Mouse (Mus musculus): ENCODE measurements around the gene Mex3d. TPM values are rescaled to one million over a fixed set of nuclear protein-coding genes. Genes with fewer than 3 reads are reported as not detected.

Mex3d gene
- polyA plus RNA-seq, 1 experiment from 2014 or later, result 6.4 TPM

DNA sequence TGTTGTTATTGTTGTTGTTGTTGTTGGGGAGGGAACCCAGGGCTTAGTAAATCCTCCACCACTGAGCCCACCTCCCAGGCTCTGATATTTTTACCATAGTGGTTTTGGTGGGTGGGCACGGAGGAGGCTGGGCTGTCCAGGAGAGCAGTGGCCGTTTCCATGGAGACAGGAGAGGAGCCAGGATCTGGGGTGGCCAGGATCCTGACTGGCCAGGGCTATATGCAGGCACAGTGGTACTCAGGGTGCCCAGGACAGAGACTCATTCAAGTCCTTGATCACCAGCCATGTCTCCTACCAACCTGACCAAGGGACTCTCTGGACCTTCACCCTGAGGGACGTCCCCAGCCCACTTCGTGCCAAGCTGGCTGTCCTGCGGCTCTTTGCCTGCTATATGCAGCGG is 23.7 kb downstream of the Mex3d start:
- WGBS, result 50% methylated on average over 6 of the region's 6 CpGs
- Histone ChIP-seq H3K4me3 (ENCODE audit: low read depth, low read length) (no peak overlapping the region), H3K27me3 (replicated peaks; ENCODE audit: control insufficient read depth, insufficient read depth, low read length) (peaks cover 9% of the 10 kb centered on the region), H3K4me1 (ENCODE audit: control insufficient read depth, insufficient read depth, low read length) (no peaks in the 10 kb centered on the region), H3K4me2 (ENCODE audit: low read depth, low read length) (no peak overlapping the region), H3K27ac (replicated peaks; ENCODE audit: low read depth, low read length) (no peak overlapping the region), H3K36me3 (ENCODE audit: control insufficient read depth, insufficient read depth, low read length) (no peaks in the 10 kb centered on the region), H3K9ac (ENCODE audit: low read depth, low read length) (no peak overlapping the region), H3K9me3 (ENCODE audit: control insufficient read depth, low read length) (no peaks in the 10 kb centered on the region)
- DNase-seq (ENCODE audit: low spot score) (no peak), ATAC-seq (ENCODE audit: low read depth) (no peak)

- WGBS, result 7% methylated on average over 21 of the region's 31 CpGs
- ATAC-seq (ENCODE audit: low read depth) (no peak), DNase-seq (ENCODE audit: low spot score) (no peak)
- Histone ChIP-seq H3K4me2 (ENCODE audit: low read depth, low read length) (peak overlapping the region; percentile 49), H3K9me3 (ENCODE audit: control insufficient read depth, low read length) (no peaks in the 10 kb centered on the region), H3K4me3 (ENCODE audit: low read depth, low read length) (peak overlapping the region; percentile 17), H3K27me3 (replicated peaks; ENCODE audit: control insufficient read depth, insufficient read depth, low read length) (peaks cover 56% of the 10 kb centered on the region), H3K9ac (ENCODE audit: low read depth, low read length) (peak overlapping the region; percentile 8; the same call in 1 of the 2 replicates), H3K27ac (replicated peaks; ENCODE audit: low read depth, low read length) (no peak overlapping the region), H3K36me3 (ENCODE audit: control insufficient read depth, insufficient read depth, low read length) (no peaks in the 10 kb centered on the region), H3K4me1 (ENCODE audit: control insufficient read depth, insufficient read depth, low read length) (peaks cover 7% of the 10 kb centered on the region; the same call in 1 of the 2 replicates)
Observed at GRCm38 (mm10) chr10:80357994-80358639, 29.3 kb downstream of the Mex3d start.

- no peak for ATAC-seq (ENCODE audit: low read depth)
- WGBS, result 41% methylated on average over 7 of the region's 7 CpGs
- Histone ChIP-seq H3K4me2 (ENCODE audit: low read depth, low read length) (no peak overlapping the region), H3K9me3 (ENCODE audit: control insufficient read depth, low read length) (no peaks in the 10 kb centered on the region), H3K4me1 (ENCODE audit: control insufficient read depth, insufficient read depth, low read length) (peaks cover 7% of the 10 kb centered on the region; the same call in 1 of the 2 replicates), H3K27me3 (replicated peaks; ENCODE audit: control insufficient read depth, insufficient read depth, low read length) (peaks cover 64% of the 10 kb centered on the region), H3K27ac (replicated peaks; ENCODE audit: low read depth, low read length) (no peak overlapping the region), H3K36me3 (ENCODE audit: control insufficient read depth, insufficient read depth, low read length) (no peaks in the 10 kb centered on the region), H3K4me3 (ENCODE audit: low read depth, low read length) (no peak overlapping the region), H3K9ac (ENCODE audit: low read depth, low read length) (no peak overlapping the region)
- no peak for DNase-seq (ENCODE audit: low spot score)
Observed at GRCm38 (mm10) chr10:80357336-80357735, 30.1 kb downstream of the Mex3d start.

DNA sequence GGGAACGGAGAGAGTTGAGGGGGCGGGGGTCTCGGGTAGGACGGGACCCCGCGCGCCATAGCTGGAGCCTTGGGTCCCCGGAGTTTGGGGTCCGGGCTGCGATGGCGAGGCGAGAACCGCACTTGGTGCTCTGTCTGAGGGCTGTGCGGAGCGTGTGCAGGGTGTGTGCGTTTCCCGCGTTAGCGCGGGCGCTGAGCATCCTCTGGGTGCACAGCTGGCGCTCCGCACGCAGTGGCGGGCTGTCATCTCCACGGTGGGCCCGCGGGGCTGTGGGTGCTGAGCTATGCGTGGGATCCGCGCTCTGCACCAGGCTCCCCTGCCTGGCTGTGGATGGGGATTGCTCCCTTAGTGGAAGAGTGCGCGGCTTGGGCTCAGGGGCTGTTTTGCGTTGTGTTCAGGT is 30.7 kb downstream of the Mex3d start:
- Histone ChIP-seq H3K27me3 (replicated peaks; ENCODE audit: control insufficient read depth, insufficient read depth, low read length) (peaks cover 70% of the 10 kb centered on the region), H3K9ac (ENCODE audit: low read depth, low read length) (peak overlapping the region; percentile 48), H3K36me3 (ENCODE audit: control insufficient read depth, insufficient read depth, low read length) (no peaks in the 10 kb centered on the region), H3K4me3 (ENCODE audit: low read depth, low read length) (peak overlapping the region; percentile 41), H3K4me1 (ENCODE audit: control insufficient read depth, insufficient read depth, low read length) (peaks cover 7% of the 10 kb centered on the region; the same call in 1 of the 2 replicates), H3K27ac (replicated peaks; ENCODE audit: low read depth, low read length) (no peak overlapping the region), H3K4me2 (ENCODE audit: low read depth, low read length) (peak overlapping the region; percentile 69), H3K9me3 (ENCODE audit: control insufficient read depth, low read length) (no peaks in the 10 kb centered on the region)
- no peak for DNase-seq (ENCODE audit: low spot score)
- WGBS, result 2% methylated on average over 26 of the region's 34 CpGs
- no peak for ATAC-seq (ENCODE audit: low read depth)

DNA sequence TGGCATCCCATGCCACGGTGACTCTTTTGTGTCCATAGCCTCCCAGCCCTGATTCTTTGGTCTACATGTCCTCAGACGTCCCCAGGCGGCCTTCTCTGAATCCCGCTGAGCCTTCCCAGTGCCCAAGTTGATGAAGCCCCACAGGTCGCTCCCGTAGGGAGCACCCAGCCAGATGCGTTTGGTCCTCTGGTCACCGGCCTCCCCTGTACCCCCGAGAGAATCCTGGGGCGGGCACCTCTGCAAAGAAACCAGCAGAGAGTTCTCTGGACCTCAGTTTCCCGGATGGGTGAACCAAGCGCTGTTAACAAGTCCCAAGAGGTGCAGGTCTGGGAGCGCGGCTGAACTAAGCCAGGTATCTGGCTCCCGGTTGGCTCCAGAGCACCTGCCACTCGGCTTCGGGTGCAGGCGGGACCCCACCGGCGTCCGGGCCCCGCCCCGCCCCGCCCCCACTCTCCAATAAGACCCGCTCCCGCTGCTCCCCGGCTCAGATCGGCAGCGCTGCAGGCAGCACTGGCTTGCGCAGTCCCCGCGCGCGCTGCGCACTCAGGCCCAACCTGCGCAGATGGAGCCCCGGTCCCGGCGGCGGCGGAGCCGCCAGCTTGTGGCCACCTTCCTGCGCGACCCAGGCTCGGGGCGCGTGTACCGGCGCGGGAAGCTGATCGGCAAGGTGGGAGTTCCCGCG is 31.3 kb downstream of the Mex3d start, which contains the start of gene Plk5:
Gene Plk5, plus strand, starts transcription at position 459 of the 682 bp plus-strand sequence.
- peaks cover 76% of the 10 kb centered on the region for H3K27me3 ChIP-seq (replicated peaks; ENCODE audit: control insufficient read depth, insufficient read depth, low read length)
- ATAC-seq (ENCODE audit: low read depth), result peak; percentile 42
- no peak within 1 kb of the TSS for H3K27ac ChIP-seq (replicated peaks; ENCODE audit: low read depth, low read length)
- no peaks in the 10 kb centered on the region for H3K36me3 ChIP-seq (ENCODE audit: control insufficient read depth, insufficient read depth, low read length)
- peak; percentile 29 for DNase-seq (ENCODE audit: low spot score)
- WGBS, result 3% methylated on average over 32 of the region's 53 CpGs
- H3K4me3 ChIP-seq (ENCODE audit: low read depth, low read length), result peak within 1 kb of the TSS; percentile 41
- peak within 1 kb of the TSS; percentile 48 for H3K9ac ChIP-seq (ENCODE audit: low read depth, low read length)
- H3K4me1 ChIP-seq (ENCODE audit: control insufficient read depth, insufficient read depth, low read length), result peaks cover 7% of the 10 kb centered on the region; the same call in 1 of the 2 replicates
- peak within 1 kb of the TSS; percentile 69 for H3K4me2 ChIP-seq (ENCODE audit: low read depth, low read length)
- H3K9me3 ChIP-seq (ENCODE audit: control insufficient read depth, low read length), result no peaks in the 10 kb centered on the region

- Histone ChIP-seq H3K4me1 (ENCODE audit: control insufficient read depth, insufficient read depth, low read length) (peaks cover 7% of the 10 kb centered on the region; the same call in 1 of the 2 replicates), H3K27me3 (replicated peaks; ENCODE audit: control insufficient read depth, insufficient read depth, low read length) (peaks cover 83% of the 10 kb centered on the region), H3K9me3 (ENCODE audit: control insufficient read depth, low read length) (no peaks in the 10 kb centered on the region), H3K4me3 (ENCODE audit: low read depth, low read length) (no peak overlapping the region), H3K36me3 (ENCODE audit: control insufficient read depth, insufficient read depth, low read length) (no peaks in the 10 kb centered on the region), H3K27ac (replicated peaks; ENCODE audit: low read depth, low read length) (no peak overlapping the region), H3K4me2 (ENCODE audit: low read depth, low read length) (no peak overlapping the region), H3K9ac (ENCODE audit: low read depth, low read length) (no peak overlapping the region)
- WGBS, result 4% methylated on average over 9 of the region's 9 CpGs
- no peak for DNase-seq (ENCODE audit: low spot score)
- ATAC-seq (ENCODE audit: low read depth), result no peak
Observed at GRCm38 (mm10) chr10:80355431-80355830, 32.0 kb downstream of the Mex3d start.

DNA sequence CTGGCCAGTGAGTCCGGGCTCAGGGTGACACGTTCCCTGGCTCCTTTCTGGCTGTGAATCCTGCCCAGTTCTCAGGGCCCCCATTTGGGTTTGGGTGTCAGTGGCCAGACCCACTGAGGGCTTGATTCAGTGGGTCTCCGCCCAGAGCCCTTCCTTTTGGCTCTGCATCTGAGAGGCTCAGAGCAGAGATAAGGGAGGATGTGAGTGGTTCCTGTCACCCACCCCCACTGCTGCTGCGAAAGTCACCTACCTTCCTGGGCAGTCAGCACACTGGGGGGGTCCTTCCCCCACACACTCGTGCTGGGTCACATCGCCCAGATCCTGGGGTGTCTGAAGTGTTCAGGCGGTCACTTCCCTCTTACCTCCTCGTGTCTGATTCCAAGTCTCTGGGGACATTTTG is 34.7 kb downstream of the Mex3d start:
- Histone ChIP-seq H3K4me2 (ENCODE audit: low read depth, low read length) (no peak overlapping the region), H3K4me3 (ENCODE audit: low read depth, low read length) (no peak overlapping the region), H3K9me3 (ENCODE audit: control insufficient read depth, low read length) (no peaks in the 10 kb centered on the region), H3K4me1 (ENCODE audit: control insufficient read depth, insufficient read depth, low read length) (peaks cover 15% of the 10 kb centered on the region), H3K27me3 (replicated peaks; ENCODE audit: control insufficient read depth, insufficient read depth, low read length) (peaks cover 91% of the 10 kb centered on the region), H3K9ac (ENCODE audit: low read depth, low read length) (no peak overlapping the region), H3K27ac (replicated peaks; ENCODE audit: low read depth, low read length) (no peak overlapping the region), H3K36me3 (ENCODE audit: control insufficient read depth, insufficient read depth, low read length) (no peaks in the 10 kb centered on the region)
- 50% methylated on average over 7 of the region's 8 CpGs for WGBS
- ATAC-seq (ENCODE audit: low read depth) (no peak), DNase-seq (ENCODE audit: low spot score) (no peak)

DNA sequence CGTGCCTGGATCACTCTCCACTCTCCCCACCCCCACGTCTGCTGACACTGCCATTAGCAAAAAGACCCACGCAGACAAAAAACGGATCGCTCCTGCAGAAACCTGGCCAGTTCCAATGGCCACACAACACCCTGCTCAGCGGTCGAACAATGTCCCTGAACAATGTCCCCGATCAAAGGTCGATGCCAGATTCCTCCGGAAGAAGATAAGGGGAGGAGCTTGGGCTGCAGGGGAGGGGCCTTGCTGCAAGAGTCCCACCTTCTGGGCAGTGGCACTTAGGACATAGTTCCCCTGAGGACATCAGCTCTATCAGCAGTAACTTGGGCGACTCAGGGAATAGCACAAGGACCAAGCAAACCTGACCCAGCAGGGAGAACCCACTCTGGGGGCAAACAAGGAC is 35.6 kb downstream of the Mex3d start:
- Histone ChIP-seq H3K9me3 (ENCODE audit: control insufficient read depth, low read length) (no peaks in the 10 kb centered on the region), H3K27ac (replicated peaks; ENCODE audit: low read depth, low read length) (no peak overlapping the region), H3K27me3 (replicated peaks; ENCODE audit: control insufficient read depth, insufficient read depth, low read length) (peaks cover 90% of the 10 kb centered on the region), H3K9ac (ENCODE audit: low read depth, low read length) (no peak overlapping the region), H3K36me3 (ENCODE audit: control insufficient read depth, insufficient read depth, low read length) (no peaks in the 10 kb centered on the region), H3K4me3 (ENCODE audit: low read depth, low read length) (no peak overlapping the region), H3K4me1 (ENCODE audit: control insufficient read depth, insufficient read depth, low read length) (peaks cover 19% of the 10 kb centered on the region), H3K4me2 (ENCODE audit: low read depth, low read length) (no peak overlapping the region)
- no peak for ATAC-seq (ENCODE audit: low read depth)
- 31% methylated on average over 11 of the region's 11 CpGs for WGBS
- no peak for DNase-seq (ENCODE audit: low spot score)
